Mouse (Mus musculus) lung, embryonic 16.5 days (tissue): ENCODE data around the gene Ppfibp1. TPM values are rescaled to one million over a fixed set of nuclear protein-coding genes. Genes with fewer than 3 reads are reported as not detected.

Experiments
- ATAC-seq: fragments of 200-750 bp; cut with Nextera tagmentation; 2 replicates; pipeline ENCODE4 v1.8.0; 2017; ENCODE audit warnings: low read depth, mild to moderate bottlenecking, moderate library complexity
- H3K27ac ChIP-seq: fragments of 300-500 bp; sonication (generic); 2 replicates; pipeline ENCODE4 v1.5.1; 2014; ENCODE audit warnings: mild to moderate bottlenecking, control low read depth, low read length
- H3K27me3 ChIP-seq: fragments of 300-500 bp; sonication (generic); 2 replicates; pipeline ENCODE4 v1.6.1; 2014; ENCODE audit warnings: low read depth, low read length, mixed read lengths; ENCODE audit not compliant: control insufficient read depth, insufficient read depth
- H3K36me3 ChIP-seq: fragments of 300-500 bp; sonication (generic); 2 replicates; pipeline ENCODE4 v1.6.1; 2014; ENCODE audit warnings: low read length; ENCODE audit not compliant: control insufficient read depth, insufficient read depth
- H3K4me1 ChIP-seq: fragments of 300-500 bp; sonication (generic); replicated peaks from 2 replicates; pipeline ENCODE4 v1.6.1; 2014; ENCODE audit warnings: low read length, mixed read lengths; ENCODE audit not compliant: control insufficient read depth, insufficient read depth
- H3K4me2 ChIP-seq: fragments of 300-500 bp; sonication (generic); 2 replicates; pipeline ENCODE4 v1.6.1; 2014; ENCODE audit warnings: low read depth, low read length, control low read depth
- H3K4me3 ChIP-seq: fragments of 300-500 bp; sonication (generic); 2 replicates; pipeline ENCODE4 v1.5.1; 2014; ENCODE audit warnings: mild to moderate bottlenecking, low read length, control low read depth
- H3K9ac ChIP-seq: fragments of 300-500 bp; sonication (generic); 2 replicates; pipeline ENCODE4 v1.6.1; 2014; ENCODE audit warnings: low read length, control low read depth
- H3K9me3 ChIP-seq: fragments of 300-500 bp; sonication (generic); 2 replicates; pipeline ENCODE4 v1.6.1; 2016; ENCODE audit warnings: low read length; ENCODE audit not compliant: control insufficient read depth
- WGBS: fragments of 180-500 bp; shearing (Covaris S2); extraction: QIAGEN DNeasy Blood & Tissue Kit; methylation state at CpG from one replicate; pipeline ENCODE4 v1.1.7; 2014; 5-methylcytosine and 5-hydroxymethylcytosine counted together
- polyA plus RNA-seq: library from polyadenylated mRNA; unstranded; fragments of >200 nt; fragmentation: Nextera tagmentation; extraction: Ambion mirVana; gene quantifications from 2 replicates; pipeline ENCODE4 v1.2.1, GENCODE M21; 2015

Ppfibp1 gene
- polyA plus RNA-seq, 1 experiment from 2014 or later = 50.5 TPM

DNA sequence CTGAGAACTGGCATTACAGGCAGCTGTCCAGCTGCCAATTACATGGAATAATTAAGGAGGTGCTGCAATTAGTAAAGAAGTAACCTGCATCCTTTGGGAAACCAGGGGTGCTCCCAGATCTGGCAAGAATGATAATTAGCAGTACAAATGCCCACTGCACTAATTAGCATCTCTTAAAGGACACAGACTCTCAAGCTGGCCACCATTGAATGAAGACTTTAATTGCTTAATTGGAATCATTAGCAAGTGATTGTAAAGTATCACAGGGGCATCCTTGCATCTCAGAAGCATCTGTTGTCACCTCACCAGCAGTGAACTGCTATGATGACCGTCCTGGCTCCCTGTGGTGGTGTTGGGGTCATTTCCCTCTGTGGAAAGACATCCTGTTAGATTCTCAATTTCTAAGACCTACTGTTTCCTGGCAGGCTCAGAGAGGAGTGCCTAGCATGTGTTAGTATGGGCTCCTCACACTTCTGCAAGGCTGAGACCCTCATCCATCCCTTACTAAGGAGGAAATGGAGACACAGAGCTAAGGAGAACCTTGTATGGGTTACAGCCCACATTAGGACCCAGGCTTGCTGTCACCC, 93.1 kb downstream of the Ppfibp1 start:
- Histone ChIP-seq H3K4me2 (no peak overlapping the region), H3K27ac (no peak overlapping the region), H3K4me1 (peaks cover 20% of the 10 kb centered on the region), H3K4me3 (no peak overlapping the region), H3K36me3 (peaks cover 5% of the 10 kb centered on the region), H3K27me3 (no peaks in the 10 kb centered on the region), H3K9me3 (no peaks in the 10 kb centered on the region), H3K9ac (no peak overlapping the region)
- 59% methylated on average over 1 of the region's 1 CpGs for WGBS
- no peak for ATAC-seq

DNA sequence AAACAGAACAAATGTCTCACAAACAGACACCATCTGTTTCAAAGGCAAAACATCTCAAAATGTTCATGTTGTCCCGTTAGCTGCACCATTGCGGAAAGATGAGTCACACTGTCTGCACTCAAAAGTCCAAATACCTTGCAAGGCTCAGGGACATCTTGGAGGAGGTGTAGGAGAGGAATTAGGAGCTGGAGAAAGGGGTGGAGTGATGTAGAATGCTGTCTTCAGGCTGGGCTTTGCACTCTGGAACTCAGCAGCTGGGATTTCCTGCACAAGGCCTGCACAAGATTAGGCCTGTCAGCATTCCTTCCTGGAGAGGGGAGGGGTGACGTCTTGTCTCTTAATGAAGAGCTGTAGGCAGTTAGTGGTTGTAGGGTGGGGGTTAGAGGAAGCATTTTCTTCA, 96.3 kb downstream of the Ppfibp1 start:
- no peak overlapping the region for H3K27ac ChIP-seq
- WGBS = 63% methylated on average over 3 of the region's 3 CpGs
- no peak; the same call in 1 of the 2 replicates for ATAC-seq

DNA sequence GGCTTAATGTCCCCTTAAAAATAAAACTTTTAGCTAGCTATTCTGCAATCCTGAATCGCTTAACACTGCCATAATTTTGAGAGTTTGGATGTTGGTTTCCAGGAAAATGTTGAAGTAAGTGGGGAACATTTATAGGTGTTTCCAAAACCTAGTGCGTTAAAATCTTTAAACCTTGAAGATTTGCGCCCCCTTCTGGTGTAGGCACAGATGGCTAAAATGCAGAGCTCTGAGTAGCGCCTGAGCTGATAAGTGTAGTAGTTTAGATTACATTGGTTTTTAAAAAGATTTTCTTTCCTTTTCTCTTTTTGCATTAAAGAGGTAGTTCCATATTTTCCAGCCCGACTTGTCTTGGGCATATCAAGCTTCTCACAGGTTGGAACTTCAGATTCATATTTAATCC, 105.9 kb downstream of the Ppfibp1 start:
- no peak overlapping the region for H3K4me2 ChIP-seq
- H3K9me3 ChIP-seq = no peaks in the 10 kb centered on the region
- no peak for ATAC-seq
- 33% methylated on average over 5 of the region's 5 CpGs for WGBS
- H3K27ac ChIP-seq = no peak overlapping the region
- H3K4me3 ChIP-seq = no peak overlapping the region
- peaks cover 13% of the 10 kb centered on the region; the same call in 1 of the 2 replicates for H3K36me3 ChIP-seq
- H3K4me1 ChIP-seq = no peaks in the 10 kb centered on the region
- no peaks in the 10 kb centered on the region for H3K27me3 ChIP-seq
- H3K9ac ChIP-seq = no peak overlapping the region

More for the DNA sequence above, 96.3 kb downstream of the Ppfibp1 start:
- H3K4me2 ChIP-seq = no peak overlapping the region
- no peak overlapping the region for H3K4me3 ChIP-seq
- H3K9ac ChIP-seq = no peak overlapping the region
- H3K36me3 ChIP-seq = 0 out of 2 replicates have a peak, but pooled peaks cover 2% of the 10 kb centered on the region
- H3K9me3 ChIP-seq = no peaks in the 10 kb centered on the region
- no peaks in the 10 kb centered on the region for H3K27me3 ChIP-seq
- H3K4me1 ChIP-seq = peaks cover 8% of the 10 kb centered on the region; the same call in 1 of the 2 replicates

DNA sequence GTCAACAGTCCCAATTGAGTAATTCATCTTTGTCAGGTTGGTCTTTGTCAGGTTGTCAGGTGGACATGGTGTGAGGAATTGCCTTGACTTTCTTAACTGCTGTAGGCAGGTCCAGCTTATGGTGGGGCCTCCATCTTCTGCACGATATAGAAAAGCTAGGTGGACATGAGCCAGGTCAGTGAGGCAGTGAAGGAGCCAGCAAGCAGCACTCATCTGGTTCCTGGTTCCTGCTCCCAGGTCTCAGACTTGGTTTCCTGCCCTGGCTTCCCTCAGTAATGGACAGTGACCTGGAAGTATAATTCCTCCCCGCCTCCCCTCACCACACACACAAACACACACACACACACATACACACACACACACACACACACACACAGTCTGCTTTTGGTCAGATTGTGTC, 107.1 kb downstream of the Ppfibp1 start:
- H3K4me2 ChIP-seq = no peak overlapping the region
- peaks cover 13% of the 10 kb centered on the region for H3K36me3 ChIP-seq
- H3K27ac ChIP-seq = no peak overlapping the region
- no peaks in the 10 kb centered on the region for H3K9me3 ChIP-seq
- WGBS = 88% methylated on average over 2 of the region's 2 CpGs
- H3K4me3 ChIP-seq = no peak overlapping the region
- H3K27me3 ChIP-seq = no peaks in the 10 kb centered on the region
- ATAC-seq = no peak
- no peak overlapping the region for H3K9ac ChIP-seq
- no peaks in the 10 kb centered on the region for H3K4me1 ChIP-seq

DNA sequence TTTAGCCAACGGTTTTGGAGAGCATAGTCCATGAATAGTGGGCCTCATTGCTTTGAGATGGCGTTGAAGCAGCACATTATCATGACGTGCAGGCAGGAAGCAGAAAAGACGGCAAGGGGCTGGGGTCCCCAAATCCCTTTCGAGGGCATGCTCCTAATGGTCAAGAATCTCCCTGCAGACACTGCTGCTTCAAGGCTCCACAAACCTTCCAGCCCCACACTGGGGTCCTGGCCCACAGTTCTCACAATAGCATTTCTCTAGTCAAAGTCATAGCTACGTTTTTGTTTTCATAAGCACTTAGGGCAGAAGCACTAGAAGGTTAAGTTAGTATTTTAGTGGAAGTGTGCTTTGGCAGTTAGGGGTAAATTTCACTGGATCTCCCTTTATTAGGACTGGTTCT, 107.6 kb downstream of the Ppfibp1 start:
- WGBS = 80% methylated on average over 6 of the region's 6 CpGs
- Histone ChIP-seq H3K27ac (no peak overlapping the region), H3K9me3 (no peaks in the 10 kb centered on the region), H3K36me3 (peaks cover 16% of the 10 kb centered on the region), H3K4me2 (no peak overlapping the region), H3K4me3 (no peak overlapping the region), H3K27me3 (no peaks in the 10 kb centered on the region), H3K9ac (no peak overlapping the region), H3K4me1 (no peaks in the 10 kb centered on the region)
- ATAC-seq = no peak

DNA sequence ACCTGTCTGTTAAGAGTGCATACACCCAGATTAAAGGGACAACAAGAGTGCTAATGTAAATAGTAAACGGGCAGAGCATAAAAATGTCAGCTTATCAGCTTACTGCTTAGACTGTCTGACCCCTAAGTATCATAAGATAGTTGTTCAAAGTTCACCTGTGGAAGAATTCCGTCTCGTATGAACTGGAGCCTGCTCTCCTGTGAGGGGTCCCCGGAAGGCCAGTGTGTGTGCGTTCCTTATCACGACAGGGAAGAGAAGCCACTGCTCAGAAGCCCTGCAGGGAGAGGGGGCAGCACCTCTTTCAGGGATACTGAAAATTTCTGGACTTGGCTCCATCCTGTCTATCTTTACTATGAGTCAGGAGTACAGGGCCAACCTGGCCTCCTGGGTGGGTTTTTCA, 108.7 kb downstream of the Ppfibp1 start:
- Histone ChIP-seq H3K9ac (no peak overlapping the region), H3K36me3 (peaks cover 20% of the 10 kb centered on the region), H3K4me1 (no peaks in the 10 kb centered on the region), H3K27ac (no peak overlapping the region), H3K4me3 (no peak overlapping the region), H3K4me2 (no peak overlapping the region), H3K27me3 (no peaks in the 10 kb centered on the region), H3K9me3 (no peaks in the 10 kb centered on the region)
- ATAC-seq = no peak
- WGBS = 58% methylated on average over 6 of the region's 6 CpGs

DNA sequence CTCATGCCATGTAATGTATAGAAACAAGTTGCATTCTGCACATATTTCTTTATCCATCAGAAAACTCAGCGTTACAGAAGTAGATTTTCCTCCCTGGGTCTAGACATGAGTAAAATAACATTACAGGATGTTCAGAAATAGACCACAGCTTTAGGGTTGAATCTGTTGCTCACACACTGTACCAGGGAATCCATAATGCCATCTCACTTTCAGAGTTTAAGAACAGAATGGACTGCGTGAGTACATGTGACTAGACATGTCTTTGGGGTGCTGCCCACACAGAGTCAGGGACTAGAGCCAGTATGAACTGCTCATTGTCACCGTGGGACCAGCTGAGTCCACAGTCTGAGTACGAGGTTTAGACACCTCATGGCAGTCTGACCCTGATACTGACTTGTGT, 110.4 kb downstream of the Ppfibp1 start:
- H3K36me3 ChIP-seq = peaks cover 22% of the 10 kb centered on the region
- no peak overlapping the region for H3K27ac ChIP-seq
- H3K4me2 ChIP-seq = no peak overlapping the region
- H3K4me1 ChIP-seq = no peaks in the 10 kb centered on the region
- H3K9ac ChIP-seq = no peak overlapping the region
- no peaks in the 10 kb centered on the region for H3K27me3 ChIP-seq
- 86% methylated on average over 4 of the region's 4 CpGs for WGBS
- ATAC-seq = no peak
- no peak overlapping the region for H3K4me3 ChIP-seq
- no peaks in the 10 kb centered on the region for H3K9me3 ChIP-seq

DNA sequence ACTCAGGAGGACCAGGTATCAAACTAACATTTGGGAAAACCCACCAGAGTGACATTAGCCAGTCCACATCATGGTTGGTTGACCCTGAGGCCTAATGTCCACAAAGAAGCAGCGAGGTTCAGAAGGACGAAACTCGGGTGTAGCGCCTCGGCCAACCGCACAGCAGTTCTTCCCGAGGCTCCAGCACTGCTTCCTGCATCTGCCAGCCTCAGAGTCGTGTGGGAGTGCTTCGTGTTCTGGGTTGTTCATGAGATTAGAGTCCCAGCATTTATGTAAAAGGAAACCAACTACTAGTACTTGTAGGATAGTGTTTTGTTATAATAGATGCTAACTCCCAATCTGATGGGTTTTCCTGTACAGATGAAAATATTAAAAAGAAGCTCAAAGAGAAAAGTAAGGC, 111.0 kb downstream of the Ppfibp1 start:
- 83% methylated on average over 9 of the region's 9 CpGs for WGBS
- Histone ChIP-seq H3K4me3 (no peak overlapping the region), H3K27ac (no peak overlapping the region), H3K4me1 (no peaks in the 10 kb centered on the region), H3K4me2 (no peak overlapping the region), H3K36me3 (peaks cover 22% of the 10 kb centered on the region), H3K9ac (no peak overlapping the region), H3K27me3 (no peaks in the 10 kb centered on the region), H3K9me3 (no peaks in the 10 kb centered on the region)
- ATAC-seq = no peak

DNA sequence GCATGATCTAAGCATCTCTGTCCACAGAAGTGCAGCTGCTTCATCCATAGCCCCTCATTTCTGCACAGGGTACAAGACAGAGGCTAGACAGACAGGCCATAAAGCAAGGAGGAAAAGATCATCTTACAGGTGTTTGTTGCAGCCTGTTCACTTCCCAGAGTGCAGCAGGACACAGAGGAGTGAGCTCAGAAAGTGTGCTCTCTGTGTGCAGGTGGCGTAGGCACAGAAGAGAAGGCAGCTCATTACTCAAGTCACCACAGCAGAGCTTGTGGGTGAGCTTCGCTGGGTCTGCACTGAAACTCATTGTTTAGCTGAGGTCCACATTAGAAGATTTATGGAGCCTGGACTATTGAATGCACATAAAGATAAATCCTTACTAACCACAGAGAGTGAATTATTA, 111.5 kb downstream of the Ppfibp1 start:
- no peak for ATAC-seq
- Histone ChIP-seq H3K9me3 (no peaks in the 10 kb centered on the region), H3K4me2 (no peak overlapping the region), H3K4me3 (no peak overlapping the region), H3K36me3 (peaks cover 22% of the 10 kb centered on the region), H3K27me3 (no peaks in the 10 kb centered on the region), H3K9ac (no peak overlapping the region), H3K27ac (no peak overlapping the region), H3K4me1 (no peaks in the 10 kb centered on the region)
- 65% methylated on average over 2 of the region's 2 CpGs for WGBS

DNA sequence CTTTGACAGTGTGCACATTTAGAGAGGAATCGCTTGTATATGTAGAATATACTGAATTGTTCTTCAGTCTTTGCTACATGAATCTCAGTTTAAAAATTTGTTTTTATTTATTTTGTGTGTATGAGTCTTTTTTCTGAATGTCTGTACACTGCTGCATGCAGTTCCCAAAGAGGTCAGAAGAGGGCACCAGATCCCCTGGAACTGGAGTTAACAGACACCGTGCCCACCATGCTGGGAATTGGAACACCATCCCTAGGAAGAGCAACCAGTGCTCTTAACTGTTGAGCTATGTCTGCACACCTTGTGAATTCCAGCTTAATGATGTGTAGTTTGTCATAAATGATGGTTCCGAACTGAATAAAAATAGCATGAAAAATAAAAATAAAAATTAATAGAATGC, 119.9 kb downstream of the Ppfibp1 start:
- no peak for ATAC-seq
- H3K27ac ChIP-seq = no peak overlapping the region
- H3K27me3 ChIP-seq = no peaks in the 10 kb centered on the region
- no peaks in the 10 kb centered on the region for H3K9me3 ChIP-seq
- H3K4me3 ChIP-seq = no peak overlapping the region
- H3K9ac ChIP-seq = no peak overlapping the region
- H3K36me3 ChIP-seq = peaks cover 10% of the 10 kb centered on the region
- H3K4me2 ChIP-seq = no peak overlapping the region
- WGBS = 67% methylated on average over 3 of the region's 3 CpGs
- H3K4me1 ChIP-seq = no peaks in the 10 kb centered on the region
